Mouse (Mus musculus): ENCODE measurements around the gene Hecw2.

The Hecw2 gene

GRCm38 (mm10) chr1:53776176-53776905 lies 418.6 kb downstream of the Hecw2 start:
- DNase-seq: no peak

DNA sequence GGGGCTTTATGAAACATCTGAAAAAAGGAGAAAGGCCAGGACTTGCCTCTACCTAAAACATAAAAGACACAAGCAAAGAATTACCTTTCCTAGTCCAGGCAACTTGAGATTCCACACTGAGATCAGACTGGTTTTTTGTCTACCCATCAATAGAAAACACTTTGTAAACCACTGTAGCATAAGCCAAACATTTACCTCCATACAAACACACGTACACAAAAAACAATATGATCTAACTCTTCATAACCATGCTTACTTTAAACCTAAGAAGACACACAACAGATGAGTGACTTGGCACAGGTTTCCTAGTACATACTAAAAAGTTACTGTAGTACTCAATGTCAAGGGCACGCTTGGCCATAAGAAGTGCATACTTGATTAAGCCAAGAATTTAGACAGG lies 419.4 kb downstream of the Hecw2 start:
- DNase-seq: no peak

DNA sequence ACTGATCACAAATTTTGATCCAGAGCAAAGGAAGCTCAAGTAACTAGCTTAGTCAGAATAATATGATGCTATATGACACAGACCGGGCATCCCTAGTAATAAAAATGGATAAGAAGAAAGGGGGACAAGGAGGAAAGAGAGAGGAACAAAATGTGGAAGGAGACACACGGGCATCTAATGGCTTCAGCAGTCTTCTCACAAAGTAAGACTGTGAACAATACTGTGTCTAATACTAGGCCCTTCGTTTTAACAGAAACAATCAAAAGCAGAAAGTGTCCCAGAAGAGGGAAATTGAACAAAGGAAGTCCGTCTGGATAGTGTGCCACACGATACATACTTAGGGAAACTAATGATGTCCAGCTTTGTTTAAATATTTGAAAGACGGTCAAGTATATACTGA lies 419.9 kb downstream of the Hecw2 start:
- no peak for DNase-seq

- DNase-seq: no peak
These were observed 420.4 kb downstream of the Hecw2 start for GRCm38 (mm10) chr1:53774571-53774970.

GRCm38 (mm10) chr1:53773994-53774393 lies 421.0 kb downstream of the Hecw2 start:
- peak; percentile 53 for DNase-seq

DNA sequence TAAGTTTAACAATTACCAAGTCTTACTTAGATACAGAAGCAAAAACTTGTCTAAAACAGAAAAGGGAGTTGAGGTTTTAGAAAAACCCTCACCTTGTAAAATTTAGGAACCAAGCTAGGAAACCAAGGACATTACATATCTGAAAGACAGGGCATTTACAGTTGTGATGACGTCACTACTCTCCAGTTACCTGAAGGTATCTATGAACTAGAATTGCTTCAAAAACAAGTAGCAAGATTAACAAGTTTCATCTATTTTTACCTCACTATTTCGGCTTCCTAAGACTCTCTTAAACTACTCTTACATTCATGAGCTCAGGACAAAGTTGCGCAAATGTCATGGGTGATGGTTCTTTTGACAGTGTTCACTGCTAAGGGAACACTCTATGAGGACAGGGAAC lies 422.0 kb downstream of the Hecw2 start:
- DNase-seq: no peak

GRCm38 (mm10) chr1:53771476-53771875 lies 423.5 kb downstream of the Hecw2 start:
- no peak for DNase-seq

- DNase-seq: no peak
These were observed 428.9 kb downstream of the Hecw2 start for GRCm38 (mm10) chr1:53766112-53766511.

DNA sequence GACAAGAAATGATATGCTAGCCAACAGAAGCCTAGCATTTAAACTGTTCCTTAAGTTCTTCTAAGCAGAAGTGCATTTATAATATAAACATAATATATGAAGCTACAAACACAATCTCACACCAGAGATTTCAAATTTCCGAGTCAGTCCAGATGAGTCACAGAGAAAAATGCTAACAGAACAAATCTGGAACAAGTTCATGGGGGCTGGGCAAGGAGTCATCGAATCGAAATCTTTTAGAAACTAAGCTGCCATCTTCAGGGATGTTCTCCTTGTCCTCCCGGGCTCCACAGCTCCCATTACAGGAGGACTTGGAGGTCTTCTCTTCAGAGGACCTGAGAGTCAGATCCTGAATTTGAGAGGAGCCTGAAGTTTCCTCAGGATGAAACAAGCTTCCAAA lies 437.7 kb downstream of the Hecw2 start:
- no peak for DNase-seq

Data from lung, postnatal 14 days (tissue).